Mouse (Mus musculus) midbrain, embryonic 13.5 days (tissue): ENCODE measurements around the gene 4931423N10Rik. TPM values are rescaled to one million over a fixed set of nuclear protein-coding genes. Genes with fewer than 3 reads are reported as not detected.
"Not testable (repeated sequence)": the region's sequence is repeated elsewhere in the genome, so short reads cannot be mapped to it uniquely, and the experiment has no call there.

ENCODE experiments used
- ATAC-seq: fragments of 200-750 bp; cut with Nextera tagmentation; 2 replicates; pipeline ENCODE4 v1.8.0; 2017; ENCODE audit warnings: mild to moderate bottlenecking, moderate TSS enrichment, moderate library complexity
- H3K27ac ChIP-seq: fragments of 300-500 bp; sonication (generic); 2 replicates; pipeline ENCODE4 v1.5.1; 2015; ENCODE audit warnings: inconsistent platforms, mild to moderate bottlenecking, moderate library complexity
- H3K27me3 ChIP-seq: fragments of 300-500 bp; sonication (generic); 2 replicates; pipeline ENCODE4 v1.6.1; 2015; ENCODE audit warnings: mild to moderate bottlenecking, inconsistent platforms
- H3K36me3 ChIP-seq: fragments of 300-500 bp; sonication (generic); 2 replicates; pipeline ENCODE4 v1.6.1; 2015; ENCODE audit warnings: mild to moderate bottlenecking, inconsistent platforms
- H3K4me1 ChIP-seq: fragments of 300-500 bp; sonication (generic); replicated peaks from 2 replicates; pipeline ENCODE4 v1.6.1; 2015; ENCODE audit warnings: inconsistent platforms
- H3K4me2 ChIP-seq: fragments of 300-500 bp; sonication (generic); replicated peaks from 2 replicates; pipeline ENCODE4 v1.6.1; 2015; ENCODE audit warnings: moderate library complexity, mild to moderate bottlenecking, inconsistent platforms
- H3K4me3 ChIP-seq: fragments of 300-500 bp; sonication (generic); replicated peaks from 2 replicates; pipeline ENCODE4 v1.5.1; 2015; ENCODE audit warnings: mild to moderate bottlenecking, inconsistent platforms
- H3K9ac ChIP-seq: fragments of 300-500 bp; sonication (generic); replicated peaks from 2 replicates; pipeline ENCODE4 v1.6.1; 2015; ENCODE audit warnings: mild to moderate bottlenecking, inconsistent platforms
- H3K9me3 ChIP-seq: fragments of 300-500 bp; sonication (generic); 2 replicates; pipeline ENCODE4 v1.6.1; 2016; ENCODE audit warnings: mild to moderate bottlenecking, inconsistent platforms
- WGBS: fragments of 180-500 bp; shearing (Covaris S2); methylation state at CpG from one replicate; pipeline ENCODE4 v1.1.7; 2015; 5-methylcytosine and 5-hydroxymethylcytosine counted together
- polyA plus RNA-seq: library from polyadenylated mRNA; unstranded; fragments of >200 nt; fragmentation: Nextera tagmentation; extraction: Ambion mirVana; gene quantifications from 2 replicates; pipeline ENCODE4 v1.2.1, GENCODE M21; 2015

Gene 4931423N10Rik
- 0.18 TPM in 1 of 2 replicates, not detected in the other for polyA plus RNA-seq

DNA sequence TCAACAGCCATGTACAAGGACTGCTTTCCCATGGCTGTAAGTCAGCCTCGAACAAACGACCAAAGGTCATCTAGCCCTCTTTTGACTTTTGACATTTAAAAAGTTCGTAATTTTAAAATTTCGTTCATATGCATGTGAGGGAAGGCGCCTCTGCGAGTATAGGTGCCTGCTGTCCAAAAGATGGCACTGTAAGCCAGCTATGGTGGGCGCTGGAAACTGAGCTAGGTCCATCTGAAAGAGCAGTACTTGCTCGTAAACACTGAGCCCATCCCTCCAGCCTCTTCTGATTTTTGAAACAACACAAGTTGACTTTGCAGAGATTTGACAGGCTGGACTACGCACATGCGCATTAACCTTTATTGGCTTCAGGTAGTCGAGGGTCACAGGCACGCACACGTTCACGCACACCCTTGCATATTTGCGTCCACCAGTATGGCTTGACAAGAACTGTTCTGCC lies at the start of gene 4931423N10Rik:
TSS of gene 4931423N10Rik (plus strand) at position 407 of the 457 bp plus-strand sequence.
- H3K27me3 ChIP-seq: no peaks in the 10 kb centered on the region
- no peak within 1 kb of the TSS for H3K9ac ChIP-seq
- no peaks in the 10 kb centered on the region for H3K4me1 ChIP-seq
- H3K9me3 ChIP-seq: no peaks in the 10 kb centered on the region
- no peak for ATAC-seq
- H3K4me3 ChIP-seq: no peak within 1 kb of the TSS
- 83% methylated on average over 15 of the region's 15 CpGs for WGBS
- H3K36me3 ChIP-seq: no peaks in the 10 kb centered on the region
- H3K27ac ChIP-seq: no peak within 1 kb of the TSS
- no peak within 1 kb of the TSS for H3K4me2 ChIP-seq

DNA sequence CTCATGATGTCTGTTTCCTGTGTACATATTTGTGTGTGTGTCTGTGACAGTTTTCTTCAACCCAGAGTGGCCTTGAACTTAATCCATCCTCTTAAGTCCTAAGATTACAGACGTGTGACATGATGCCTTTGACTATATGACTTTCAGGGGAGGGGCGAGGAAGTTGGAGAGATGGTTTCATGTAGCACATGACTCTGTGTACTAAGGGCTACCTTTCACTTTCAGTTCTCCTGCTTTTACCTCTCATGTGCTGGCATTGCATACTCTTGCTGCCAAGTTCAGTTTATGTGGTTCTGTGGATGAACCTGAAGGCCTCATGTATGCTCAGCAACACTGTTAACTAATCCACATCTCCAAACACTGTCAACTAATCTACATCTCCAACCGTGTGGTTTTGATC lies 35.0 kb upstream of the 4931423N10Rik start:
- H3K36me3 ChIP-seq: peaks cover 72% of the 10 kb centered on the region
- H3K9ac ChIP-seq: no peak overlapping the region
- no peak overlapping the region for H3K4me2 ChIP-seq
- H3K27ac ChIP-seq: no peak overlapping the region
- 91% methylated on average over 3 of the region's 3 CpGs for WGBS
- H3K27me3 ChIP-seq: no peaks in the 10 kb centered on the region
- no peak for ATAC-seq
- H3K4me3 ChIP-seq: no peak overlapping the region
- H3K9me3 ChIP-seq: no peaks in the 10 kb centered on the region
- no peaks in the 10 kb centered on the region for H3K4me1 ChIP-seq

DNA sequence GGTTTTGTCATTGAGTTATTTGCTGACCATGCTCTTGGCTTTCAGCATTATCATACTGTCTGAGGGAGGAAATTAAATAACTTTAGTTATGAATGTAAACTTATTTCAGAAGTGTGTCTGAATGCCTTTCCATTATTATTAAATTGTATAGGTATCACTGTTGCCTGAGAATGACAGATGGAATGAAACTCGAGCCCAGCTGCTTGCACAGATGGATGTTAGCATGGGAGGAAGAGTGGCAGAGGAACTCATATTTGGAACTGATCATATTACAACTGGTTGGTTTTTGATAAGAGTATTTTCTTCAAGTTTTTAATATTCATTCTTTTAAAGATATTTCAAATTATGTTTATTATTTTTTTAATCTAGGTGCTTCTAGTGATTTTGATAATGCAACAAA lies 12.9 kb upstream of the 4931423N10Rik start:
- H3K27me3 ChIP-seq: no peaks in the 10 kb centered on the region
- no peaks in the 10 kb centered on the region for H3K9me3 ChIP-seq
- no peaks in the 10 kb centered on the region for H3K4me1 ChIP-seq
- no peak for ATAC-seq
- H3K9ac ChIP-seq: no peak overlapping the region
- no peak overlapping the region for H3K27ac ChIP-seq
- no peak overlapping the region for H3K4me2 ChIP-seq
- H3K36me3 ChIP-seq: peaks cover 63% of the 10 kb centered on the region
- 95% methylated on average over 1 of the region's 1 CpGs for whole genome bisulfite sequencing
- no peak overlapping the region for H3K4me3 ChIP-seq

DNA sequence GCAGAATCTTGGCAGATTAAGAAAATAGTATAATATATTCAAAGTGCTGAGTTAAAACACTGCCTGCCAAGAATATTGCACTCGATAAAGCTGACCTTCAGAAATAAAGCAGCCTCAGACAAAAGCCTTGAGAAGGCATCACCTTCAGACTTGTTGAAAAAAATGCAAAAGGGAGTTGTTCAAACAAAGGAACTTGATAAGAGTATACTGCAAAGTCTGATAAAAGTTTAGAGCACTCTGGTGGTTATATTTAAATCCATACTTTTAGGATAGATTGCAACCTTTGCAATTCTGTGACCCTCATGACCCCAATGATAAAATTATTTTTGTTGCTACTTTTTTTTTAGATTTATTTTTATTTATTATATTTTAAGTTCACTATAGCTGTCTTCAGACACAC lies 6.2 kb upstream of the 4931423N10Rik start:
- Histone ChIP-seq H3K4me1 (no peaks in the 10 kb centered on the region), H3K27ac (no peak overlapping the region), H3K27me3 (no peaks in the 10 kb centered on the region), H3K9me3 (no peaks in the 10 kb centered on the region), H3K36me3 (peaks cover 28% of the 10 kb centered on the region), H3K9ac (no peak overlapping the region), H3K4me3 (no peak overlapping the region), H3K4me2 (no peak overlapping the region)
- ATAC-seq: no peak
- WGBS: 92% methylated on average over 1 of the region's 1 CpGs

DNA sequence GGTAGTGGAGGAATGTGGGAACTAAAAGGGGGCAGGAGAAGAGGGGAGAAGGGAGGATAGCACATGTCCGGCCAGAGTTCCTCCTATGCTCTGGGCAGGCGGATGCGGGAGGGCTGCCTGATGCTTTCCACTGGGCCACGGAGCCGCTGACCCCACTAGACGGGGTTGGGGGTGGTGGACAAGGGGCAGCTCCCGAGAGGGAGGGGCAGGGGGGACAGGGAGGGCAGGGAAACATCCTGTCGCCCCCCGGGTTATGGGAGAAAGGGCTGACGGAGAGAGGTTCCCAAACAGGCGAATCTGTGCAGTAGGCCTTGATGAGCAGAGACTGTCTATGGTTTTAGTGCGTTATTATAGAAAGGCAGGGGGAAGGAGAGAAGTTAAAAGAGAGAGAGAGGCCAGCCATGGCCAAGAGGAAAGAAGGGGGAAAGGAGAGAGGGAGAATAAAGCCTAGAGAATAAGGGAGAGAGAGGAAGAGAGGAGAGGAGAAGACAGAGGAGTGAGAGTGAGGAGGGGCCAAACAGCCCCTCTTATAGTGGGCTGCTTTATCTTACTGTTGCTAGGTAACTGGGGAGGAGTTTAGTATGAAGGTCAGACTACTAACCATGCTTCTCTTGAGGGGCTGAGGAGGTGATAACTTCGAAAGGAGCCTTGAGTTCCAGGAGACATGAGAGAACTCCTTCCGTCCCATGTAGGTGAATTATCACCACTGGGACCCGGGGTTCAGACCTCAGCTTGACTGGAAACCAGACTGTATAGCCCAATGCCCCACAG lies 4.2 kb upstream of the 4931423N10Rik start:
- 64% methylated on average over 15 of the region's 15 CpGs for WGBS
- Histone ChIP-seq H3K9ac (no peak overlapping the region), H3K27ac (no peak overlapping the region), H3K4me1 (no peaks in the 10 kb centered on the region), H3K36me3 (peaks cover 21% of the 10 kb centered on the region), H3K9me3 (no peaks in the 10 kb centered on the region), H3K27me3 (no peaks in the 10 kb centered on the region), H3K4me2 (no peak overlapping the region), H3K4me3 (no peak overlapping the region)
- 0 out of 2 replicates have a peak, but pooled peaks have one; percentile 50 for ATAC-seq

DNA sequence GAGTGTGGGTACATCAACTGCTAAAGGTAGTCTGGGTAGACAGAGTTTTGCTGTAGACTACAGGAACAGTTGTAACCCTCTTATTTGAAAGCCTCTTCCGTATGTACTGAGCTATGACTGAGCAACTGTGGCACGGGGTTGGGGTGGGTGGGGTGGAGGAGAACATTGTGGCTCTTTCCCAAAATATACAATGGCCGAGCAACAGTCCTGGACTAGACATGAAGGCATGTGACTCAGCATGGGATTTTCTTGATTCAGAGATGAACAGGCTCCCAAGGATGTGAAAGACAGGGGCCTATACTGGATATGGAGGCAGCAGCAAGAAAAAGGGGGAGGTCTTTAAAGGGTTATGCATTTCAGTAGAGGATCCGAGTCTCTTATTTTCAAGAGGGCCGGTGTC lies 6.4 kb downstream of the 4931423N10Rik start:
- ATAC-seq: no peak
- 86% methylated on average over 5 of the region's 5 CpGs for WGBS
- no peak overlapping the region for H3K9ac ChIP-seq

DNA sequence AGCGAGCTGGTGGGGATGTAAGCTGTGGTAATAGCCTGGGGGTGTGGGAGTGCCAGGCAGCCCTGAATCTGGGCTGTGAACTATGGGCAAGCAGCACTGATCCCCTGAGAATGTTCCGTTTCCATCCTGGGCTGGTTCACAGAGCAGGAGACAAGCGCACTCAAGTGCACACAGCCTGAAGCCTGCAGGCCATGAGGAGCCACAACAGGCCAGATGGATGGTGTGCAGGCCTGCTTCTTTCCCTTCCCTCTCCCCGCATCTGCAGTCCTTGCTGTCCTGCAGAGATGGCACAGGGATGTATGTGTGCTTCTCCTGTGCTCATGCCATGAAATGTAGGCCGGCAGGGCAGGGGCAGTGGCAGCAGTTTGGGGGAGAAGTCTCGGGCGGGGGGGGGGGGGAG lies 17.9 kb downstream of the 4931423N10Rik start:
- H3K4me3 ChIP-seq: no peak overlapping the region
- no peak overlapping the region for H3K9ac ChIP-seq
- H3K36me3 ChIP-seq: no peaks in the 10 kb centered on the region
- 63% methylated on average over 7 of the region's 7 CpGs for WGBS
- no peak overlapping the region for H3K27ac ChIP-seq
- H3K4me2 ChIP-seq: no peak overlapping the region
- no peaks in the 10 kb centered on the region for H3K4me1 ChIP-seq
- H3K9me3 ChIP-seq: no peaks in the 10 kb centered on the region
- H3K27me3 ChIP-seq: no peaks in the 10 kb centered on the region
- ATAC-seq: no peak

More for the DNA sequence above, 6.4 kb downstream of the 4931423N10Rik start:
- Histone ChIP-seq H3K27me3 (no peaks in the 10 kb centered on the region), H3K27ac (no peak overlapping the region), H3K4me1 (no peaks in the 10 kb centered on the region), H3K36me3 (no peaks in the 10 kb centered on the region), H3K4me2 (no peak overlapping the region), H3K4me3 (no peak overlapping the region), H3K9me3 (no peaks in the 10 kb centered on the region)

DNA sequence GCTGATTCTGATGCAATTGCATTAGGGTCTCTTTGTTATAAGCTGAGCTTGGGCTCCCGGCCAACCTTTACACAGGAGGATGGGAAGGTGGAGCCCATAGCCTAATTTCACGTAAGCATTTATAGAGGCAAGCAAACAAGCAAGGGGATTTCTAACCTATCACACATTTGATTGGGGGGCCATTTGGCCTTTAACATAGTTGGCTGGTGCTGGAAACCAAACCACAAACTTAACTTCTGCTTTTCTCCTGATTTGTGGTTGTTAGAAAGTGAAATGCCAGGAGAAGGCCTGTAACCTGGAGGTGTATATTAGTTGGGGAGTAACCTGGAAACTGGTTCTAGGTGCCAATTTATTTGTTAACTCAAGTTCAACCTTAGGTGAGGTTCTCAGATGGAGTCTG lies 21.2 kb downstream of the 4931423N10Rik start:
- Histone ChIP-seq H3K4me3 (no peak overlapping the region), H3K4me2 (no peak overlapping the region), H3K27ac (no peak overlapping the region), H3K9me3 (no peaks in the 10 kb centered on the region), H3K36me3 (no peaks in the 10 kb centered on the region), H3K9ac (no peak overlapping the region), H3K4me1 (no peaks in the 10 kb centered on the region), H3K27me3 (no peaks in the 10 kb centered on the region)
- 69% methylated on average over 2 of the region's 2 CpGs for WGBS
- no peak for ATAC-seq

DNA sequence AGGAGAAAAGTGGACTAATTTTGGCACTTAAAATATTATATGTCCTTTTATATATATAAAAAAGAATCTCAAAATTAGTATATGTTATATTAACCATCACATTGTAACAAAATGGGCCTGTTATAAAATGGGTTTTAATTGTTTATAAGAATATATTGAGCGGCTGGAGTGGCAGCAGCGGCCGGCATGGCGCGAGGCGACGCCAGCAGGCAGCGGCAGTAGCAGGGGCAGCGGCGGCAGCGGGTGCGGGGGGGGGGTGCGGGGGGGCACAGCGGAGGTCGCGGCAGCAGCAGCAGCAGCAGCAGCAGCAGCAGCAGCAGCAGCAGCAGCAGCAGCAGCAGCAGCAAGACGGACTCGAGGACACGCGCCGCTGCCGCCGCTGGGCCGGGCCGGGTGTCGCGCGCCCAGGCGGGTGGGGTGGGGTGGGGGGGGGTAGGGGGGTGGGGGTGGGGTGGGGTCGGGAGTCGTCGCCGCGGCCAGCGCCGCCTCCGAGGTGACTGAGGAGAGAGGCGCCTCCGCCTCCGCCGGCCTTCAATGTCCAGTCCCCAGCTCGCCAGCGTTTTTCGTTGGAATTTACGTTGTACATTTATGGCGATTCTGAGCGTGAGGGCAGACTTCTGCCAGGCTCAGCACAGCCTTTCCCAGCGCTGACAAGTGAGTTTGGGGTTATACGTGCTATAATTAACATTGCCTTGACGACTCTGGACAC lies 26.9 kb downstream of the 4931423N10Rik start:
- H3K4me3 ChIP-seq: peak overlapping the region; percentile 49
- under 1% methylated on average over 26 of the region's 50 CpGs for WGBS
- H3K27ac ChIP-seq: no peak overlapping the region

DNA sequence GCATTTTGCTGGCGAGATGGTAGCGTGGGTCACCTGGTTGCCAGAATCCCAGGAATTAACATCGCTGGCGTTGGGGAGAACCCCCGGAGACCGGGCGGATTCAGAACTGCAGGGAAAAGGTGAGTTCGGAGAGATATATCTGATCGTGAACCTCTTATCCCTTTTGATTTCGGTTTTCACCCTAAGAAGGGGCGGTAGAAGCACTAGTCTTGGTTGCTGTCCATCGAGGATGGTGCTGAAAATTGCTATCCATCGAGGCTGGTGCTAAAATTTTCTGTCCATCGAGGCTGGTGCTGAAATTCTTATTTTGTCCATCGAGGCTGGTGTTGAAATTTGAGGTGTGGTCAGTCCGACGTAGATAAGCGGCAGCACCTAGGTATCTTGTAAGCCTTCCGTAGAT lies 83.7 kb downstream of the 4931423N10Rik start:
- not testable (repeated sequence) for H3K4me2 ChIP-seq, H3K9me3 ChIP-seq, H3K9ac ChIP-seq, H3K36me3 ChIP-seq, H3K4me1 ChIP-seq, H3K27ac ChIP-seq, ATAC-seq, H3K4me3 ChIP-seq, H3K27me3 ChIP-seq
- WGBS: 59% methylated on average over 19 of the region's 19 CpGs

More for the DNA sequence above, 26.9 kb downstream of the 4931423N10Rik start:
- Histone ChIP-seq H3K36me3 (no peaks in the 10 kb centered on the region), H3K4me2 (peak overlapping the region; percentile 61), H3K4me1 (no peaks in the 10 kb centered on the region), H3K27me3 (no peaks in the 10 kb centered on the region), H3K9me3 (no peaks in the 10 kb centered on the region), H3K9ac (peak overlapping the region; percentile 58)
- peak; percentile 91 for ATAC-seq

DNA sequence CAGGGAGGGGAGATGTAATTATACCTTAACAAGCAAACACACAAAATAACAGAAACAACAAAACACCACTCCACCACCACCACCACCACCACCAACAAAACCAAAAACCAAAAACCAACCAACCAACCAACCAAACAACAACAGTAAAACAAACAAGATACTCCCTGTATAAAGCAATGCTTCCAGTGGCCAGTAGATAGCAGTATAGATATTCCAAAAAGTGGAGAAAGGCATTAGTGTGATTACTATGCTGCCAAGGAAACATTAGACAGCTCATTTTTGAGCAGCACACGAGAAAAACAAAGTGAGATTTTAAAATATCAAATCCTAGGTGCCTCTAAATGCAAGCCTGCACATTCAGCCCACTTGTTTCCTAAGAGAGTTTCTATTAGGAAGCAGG lies 107.6 kb downstream of the 4931423N10Rik start:
- no peak for ATAC-seq
- no peaks in the 10 kb centered on the region for H3K36me3 ChIP-seq

More for the DNA sequence above, 107.6 kb downstream of the 4931423N10Rik start:
- Histone ChIP-seq H3K9me3 (no peaks in the 10 kb centered on the region), H3K4me1 (no peaks in the 10 kb centered on the region), H3K4me3 (no peak overlapping the region), H3K4me2 (no peak overlapping the region), H3K27me3 (no peaks in the 10 kb centered on the region), H3K27ac (no peak overlapping the region), H3K9ac (no peak overlapping the region)
- 2% methylated on average over 1 of the region's 1 CpGs for WGBS
